Mouse (Mus musculus): ENCODE results near the gene Msi2.

GRCm38 (mm10) chr11:88715299-88715698, 3.0 kb downstream of the Msi2 start:
- TF ChIP-seq EP300 (IDR thresholded peaks at IDR 0.05; ENCODE audit: low read depth) (no peak), CTCF (IDR thresholded peaks at IDR 0.05; ENCODE audit: low read depth) (no peak)
